Mouse (Mus musculus): ENCODE measurements around the gene Gm3002.
"Not testable (repeated sequence)": the region's sequence is repeated elsewhere in the genome, so short reads cannot be mapped to it uniquely, and the experiment has no call there.

The Gm3002 gene

DNA sequence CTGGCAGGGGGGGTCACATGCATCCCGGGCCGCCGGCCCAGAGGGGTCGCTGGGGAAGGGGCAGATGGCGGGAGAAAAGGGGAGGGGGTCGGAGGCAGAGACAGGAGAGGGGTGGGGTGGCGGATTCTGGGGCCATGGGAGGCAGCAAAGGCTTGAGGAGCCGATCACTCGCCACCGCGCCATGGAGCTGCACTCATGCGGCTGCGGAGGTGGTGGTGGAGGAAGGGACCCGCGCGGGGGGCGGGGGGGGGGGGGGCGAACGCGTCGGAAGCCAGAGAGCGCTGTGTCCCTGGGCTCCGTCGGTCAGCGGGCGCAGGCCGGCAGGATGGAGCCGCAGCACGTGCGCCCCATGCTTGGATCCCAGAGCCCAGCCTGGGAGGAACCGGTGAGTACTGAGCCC lies at the start of gene Gm3002:
TSS of gene Gm3002 (plus strand) at position 301 of the 400 bp plus-strand sequence.
- DNase-seq (ENCODE audit: extremely low read depth, insufficient read length, low spot score): not testable (repeated sequence)

GRCm38 (mm10) chr14:3845945-3846344 lies 36.1 kb downstream of the Gm3002 start, which contains the start of gene Gm3033:
TSS of gene Gm3033 (plus strand) at chr14:3846245.
- not testable (repeated sequence) for DNase-seq (ENCODE audit: extremely low read depth, insufficient read length, low spot score)

DNA sequence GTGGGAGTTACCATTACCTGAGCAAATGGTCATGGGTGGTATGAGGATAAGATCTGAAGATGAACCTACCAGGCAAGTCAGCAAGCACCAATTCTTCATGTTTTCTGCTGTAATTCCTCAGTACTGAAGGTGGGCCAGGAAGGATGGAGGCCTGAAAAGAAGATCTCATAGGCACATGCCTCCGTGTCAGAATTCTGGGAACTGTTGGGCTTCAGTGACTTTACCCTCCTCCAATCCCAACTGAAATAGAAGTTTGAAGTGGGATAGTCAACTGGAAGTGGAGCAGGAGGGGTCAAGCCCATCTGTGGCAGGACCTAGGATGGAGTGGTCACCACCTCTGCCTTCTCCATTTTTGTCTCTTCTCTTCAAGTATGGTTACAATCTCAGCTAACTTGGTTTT lies 74.0 kb downstream of the Gm3002 start, which contains the start of gene Gm2916:
TSS of gene Gm2916 (plus strand) at position 301 of the 400 bp plus-strand sequence.
- DNase-seq (ENCODE audit: extremely low read depth, insufficient read length, low spot score): not testable (repeated sequence)

DNA sequence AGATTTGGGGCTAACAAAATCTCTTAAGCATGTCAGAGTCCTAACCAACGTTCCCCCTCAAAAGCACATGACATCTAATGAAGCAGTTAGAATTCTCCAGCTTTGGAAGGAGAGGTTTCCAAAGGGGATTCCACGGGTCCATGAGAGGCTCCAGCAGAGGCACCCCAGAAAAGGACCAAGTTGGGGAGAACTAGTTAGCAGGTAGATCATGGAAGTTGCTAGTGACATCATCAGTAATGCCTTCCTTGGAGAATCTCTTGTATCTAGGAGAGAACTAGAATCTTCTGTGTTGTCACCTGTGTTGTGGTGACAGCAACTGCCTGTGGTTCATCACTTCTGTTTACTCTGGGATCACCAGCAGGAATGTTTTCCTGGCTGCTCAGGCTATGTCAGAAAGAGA lies 121.6 kb downstream of the Gm3002 start, which contains the start of gene Gm3029:
TSS of gene Gm3029 (plus strand) at position 301 of the 400 bp plus-strand sequence.
- not testable (repeated sequence) for DNase-seq (ENCODE audit: extremely low read depth, insufficient read length, low spot score)

DNA sequence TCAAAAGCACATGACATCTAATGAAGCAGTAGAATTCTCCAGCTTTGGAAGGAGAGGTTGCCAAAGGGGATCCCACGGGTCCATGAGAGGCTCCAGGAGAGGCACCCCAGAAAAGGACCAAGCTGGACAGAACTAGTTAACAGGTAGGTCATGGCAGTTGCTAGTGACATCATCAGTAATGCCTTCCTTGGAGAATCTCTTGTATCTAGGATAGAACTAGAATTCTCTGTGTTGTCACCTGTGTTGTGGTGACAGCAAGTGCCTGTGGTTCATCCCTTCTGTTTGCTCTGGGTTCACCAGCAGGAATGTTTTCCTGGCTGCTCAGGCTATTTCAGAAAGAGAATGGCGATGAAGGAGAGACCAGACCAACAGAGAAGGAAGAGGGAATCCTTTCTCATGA lies 153.4 kb downstream of the Gm3002 start, which contains the start of gene Gm3095:
TSS of gene Gm3095 (plus strand) at position 301 of the 400 bp plus-strand sequence.
- DNase-seq (ENCODE audit: extremely low read depth, insufficient read length, low spot score): not testable (repeated sequence)

DNA sequence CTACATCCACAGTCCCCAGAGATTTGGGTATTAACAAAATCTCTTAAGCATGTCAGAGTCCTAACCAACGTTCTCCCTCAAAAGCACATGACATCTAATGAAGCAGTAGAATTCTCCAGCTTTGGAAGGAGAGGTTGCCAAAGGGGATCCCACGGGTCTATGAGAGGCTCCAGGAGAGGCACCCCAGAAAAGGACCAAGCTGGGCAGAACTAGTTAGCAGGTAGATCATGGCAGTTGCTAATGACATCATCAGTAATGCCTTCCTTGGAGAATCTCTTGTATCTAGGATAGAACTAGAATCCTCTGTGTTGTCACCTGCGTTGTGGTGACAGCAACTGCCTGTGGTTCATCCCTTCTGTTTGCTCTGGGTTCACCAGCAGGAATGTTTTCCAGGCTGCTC lies 188.2 kb downstream of the Gm3002 start, which contains the start of gene Gm3099:
TSS of gene Gm3099 (plus strand) at position 301 of the 400 bp plus-strand sequence.
- not testable (repeated sequence) for DNase-seq (ENCODE audit: extremely low read depth, insufficient read length, low spot score)
